Mouse (Mus musculus): ENCODE measurements around the gene Psd. TPM values are rescaled to one million over a fixed set of nuclear protein-coding genes. Genes with fewer than 3 reads are reported as not detected.

Psd gene
- total RNA-seq, 2 experiments from 2014 or later = 799 to 877 TPM

- peak; percentile 83 to 91 for DNase-seq (ENCODE audit: low spot score in 2 of 2)
Observed at GRCm38 (mm10) chr19:46308706-46309435, 18.1 kb downstream of the Psd start.

- peak; percentile 1 to 13 for DNase-seq (ENCODE audit: low spot score in 2 of 2)
Observed at GRCm38 (mm10) chr19:46308303-46308702, 18.7 kb downstream of the Psd start.

- DNase-seq (ENCODE audit: low spot score in 2 of 2) = no peak
Observed at GRCm38 (mm10) chr19:46307781-46308180, 19.2 kb downstream of the Psd start.

- no peak for DNase-seq (ENCODE audit: low spot score in 2 of 2)
Observed at GRCm38 (mm10) chr19:46306751-46307289, 20.1 kb downstream of the Psd start.

- DNase-seq (ENCODE audit: low spot score in 2 of 2) = no peak
Observed at GRCm38 (mm10) chr19:46306268-46306610, 20.7 kb downstream of the Psd start.

GRCm38 (mm10) chr19:46305432-46306267 lies 21.3 kb downstream of the Psd start:
- peak in 1 of 2 experiments; percentile 79 for DNase-seq (ENCODE audit: low spot score in 2 of 2)

GRCm38 (mm10) chr19:46304908-46305333 lies 22.0 kb downstream of the Psd start:
- no peak for DNase-seq (ENCODE audit: low spot score in 2 of 2)

- DNase-seq (ENCODE audit: low spot score in 2 of 2) = peak; percentile 52 to 81
Observed at GRCm38 (mm10) chr19:46304216-46304841, 22.6 kb downstream of the Psd start, which contains the start of gene Nfkb2. TSS of gene Nfkb2 (plus strand) at chr19:46304320.

- DNase-seq (ENCODE audit: low spot score in 2 of 2) = no peak
Observed at GRCm38 (mm10) chr19:46303251-46304215, 23.4 kb downstream of the Psd start.

- DNase-seq (ENCODE audit: low spot score in 2 of 2) = no peak
Observed at GRCm38 (mm10) chr19:46302551-46302950, 24.4 kb downstream of the Psd start.

- no peak for DNase-seq (ENCODE audit: low spot score in 2 of 2)
Observed at GRCm38 (mm10) chr19:46300294-46301045, 26.5 kb downstream of the Psd start.

GRCm38 (mm10) chr19:46296938-46297337 lies 30.0 kb downstream of the Psd start:
- no peak for DNase-seq (ENCODE audit: low spot score in 2 of 2)

GRCm38 (mm10) chr19:46290535-46291105 lies 36.3 kb downstream of the Psd start:
- DNase-seq (ENCODE audit: low spot score in 2 of 2) = no peak

GRCm38 (mm10) chr19:46287566-46287965 lies 39.4 kb downstream of the Psd start:
- no peak for DNase-seq (ENCODE audit: low spot score in 2 of 2)

- no peak for DNase-seq (ENCODE audit: low spot score in 2 of 2)
Observed at GRCm38 (mm10) chr19:46286926-46287325, 40.0 kb downstream of the Psd start.

- DNase-seq (ENCODE audit: low spot score in 2 of 2) = no peak
Observed at GRCm38 (mm10) chr19:46286047-46286446, 40.9 kb downstream of the Psd start.

GRCm38 (mm10) chr19:46285631-46286030 lies 41.3 kb downstream of the Psd start:
- DNase-seq (ENCODE audit: low spot score in 2 of 2) = no peak

GRCm38 (mm10) chr19:46284686-46285085 lies 42.3 kb downstream of the Psd start:
- no peak for DNase-seq (ENCODE audit: low spot score in 2 of 2)
